Mouse (Mus musculus) lung, postnatal 0 days (tissue): ENCODE data around the gene Rhbdl3. TPM values are rescaled to one million over a fixed set of nuclear protein-coding genes. Genes with fewer than 3 reads are reported as not detected.

Experiments
- ATAC-seq: fragments of 200-750 bp; cut with Nextera tagmentation; 2 replicates; pipeline ENCODE4 v1.8.0; 2017; ENCODE audit warnings: moderate library complexity
- DNase-seq: peaks from one replicate; pipeline ENCODE4 v3.0.0-alpha.2; 2016; ENCODE audit warnings: low spot score
- H3K27ac ChIP-seq: fragments of 300-500 bp; sonication (generic); 2 replicates; pipeline ENCODE4 v1.5.1; 2014; ENCODE audit warnings: antibody characterized with exemption, mild to moderate bottlenecking, low read length, mixed read lengths
- H3K27me3 ChIP-seq: fragments of 300-500 bp; sonication (generic); replicated peaks from 2 replicates; pipeline ENCODE4 v1.6.1; 2014; ENCODE audit warnings: low read length, mixed read lengths; ENCODE audit not compliant: insufficient read depth
- H3K36me3 ChIP-seq: fragments of 300-500 bp; sonication (generic); 2 replicates; pipeline ENCODE4 v1.6.1; 2014; ENCODE audit warnings: low read length, mixed read lengths; ENCODE audit not compliant: insufficient read depth
- H3K4me1 ChIP-seq: fragments of 300-500 bp; sonication (generic); 2 replicates; pipeline ENCODE4 v1.6.1; 2014; ENCODE audit warnings: antibody characterized with exemption, low read depth, low read length, mixed read lengths; ENCODE audit not compliant: insufficient read depth
- H3K4me2 ChIP-seq: fragments of 300-500 bp; sonication (generic); replicated peaks from 2 replicates; pipeline ENCODE4 v1.6.1; 2014; ENCODE audit warnings: low read depth, mild to moderate bottlenecking, low read length, moderate library complexity, mixed read lengths
- H3K4me3 ChIP-seq: fragments of 300-500 bp; sonication (generic); 2 replicates; pipeline ENCODE4 v1.5.1; 2014; ENCODE audit warnings: low read depth, low read length
- H3K9ac ChIP-seq: fragments of 300-500 bp; sonication (generic); replicated peaks from 2 replicates; pipeline ENCODE4 v1.6.1; 2014; ENCODE audit warnings: low read depth, mild to moderate bottlenecking
- H3K9me3 ChIP-seq: fragments of 300-500 bp; sonication (generic); 2 replicates; pipeline ENCODE4 v1.6.1; 2016; ENCODE audit warnings: low read length, mixed read lengths
- CTCF ChIP-seq: IDR thresholded peaks from 2 replicates; pipeline ENCODE4 v1.5.1; 2016; ENCODE audit warnings: antibody characterized with exemption, mild to moderate bottlenecking
- EP300 ChIP-seq: IDR thresholded peaks from 2 replicates; pipeline ENCODE4 v1.6.1; 2016; ENCODE audit warnings: antibody characterized with exemption, mild to moderate bottlenecking, control low read depth
- WGBS: fragments of 180-500 bp; shearing (Covaris S2); extraction: QIAGEN DNeasy Blood & Tissue Kit; methylation state at CpG from one replicate; pipeline ENCODE4 v1.1.7; 2014; 5-methylcytosine and 5-hydroxymethylcytosine counted together
- polyA plus RNA-seq: library from polyadenylated mRNA; unstranded; fragments of >200 nt; fragmentation: Nextera tagmentation; extraction: Ambion mirVana; gene quantifications from 2 replicates; pipeline ENCODE4 v1.2.1, GENCODE M21; 2015

Rhbdl3 gene
- polyA plus RNA-seq, 1 experiment from 2014 or later, result 0.86 TPM

DNA sequence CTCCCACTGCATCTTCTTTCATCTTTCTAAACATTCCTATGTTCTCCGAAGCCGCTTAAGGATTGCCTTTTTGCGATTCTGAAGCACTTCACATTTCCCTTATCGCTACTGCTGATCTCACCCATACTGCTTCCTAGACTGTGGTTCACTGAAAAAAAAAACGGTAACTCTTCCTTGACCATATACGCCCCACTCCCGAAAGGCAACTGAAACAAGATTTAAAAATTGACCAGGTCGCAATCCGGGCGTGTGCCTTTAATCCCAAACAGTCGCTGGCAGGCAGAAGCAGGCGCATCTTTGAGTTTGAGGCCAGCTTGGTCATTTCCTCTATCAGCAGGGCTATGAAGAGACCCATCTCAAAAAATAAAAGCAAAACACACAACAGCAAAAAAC lies 81.9 kb downstream of the Rhbdl3 start:
- Histone ChIP-seq H3K9me3 (no peaks in the 10 kb centered on the region), H3K27ac (peak overlapping the region; percentile 93), H3K9ac (peak overlapping the region; percentile 92; the same call in 1 of the 2 replicates), H3K36me3 (0 out of 2 replicates have a peak, but pooled peaks cover 4% of the 10 kb centered on the region), H3K4me3 (peak overlapping the region; percentile 94), H3K4me2 (peak overlapping the region; percentile 68), H3K4me1 (peaks cover 13% of the 10 kb centered on the region; the same call in 1 of the 2 replicates), H3K27me3 (no peaks in the 10 kb centered on the region)
- DNase-seq (peak; percentile 61), ATAC-seq (peak; percentile 31)
- 3% methylated on average over 12 of the region's 12 CpGs for WGBS
- no peak for TF ChIP-seq CTCF
- TF ChIP-seq EP300, result no peak

DNA sequence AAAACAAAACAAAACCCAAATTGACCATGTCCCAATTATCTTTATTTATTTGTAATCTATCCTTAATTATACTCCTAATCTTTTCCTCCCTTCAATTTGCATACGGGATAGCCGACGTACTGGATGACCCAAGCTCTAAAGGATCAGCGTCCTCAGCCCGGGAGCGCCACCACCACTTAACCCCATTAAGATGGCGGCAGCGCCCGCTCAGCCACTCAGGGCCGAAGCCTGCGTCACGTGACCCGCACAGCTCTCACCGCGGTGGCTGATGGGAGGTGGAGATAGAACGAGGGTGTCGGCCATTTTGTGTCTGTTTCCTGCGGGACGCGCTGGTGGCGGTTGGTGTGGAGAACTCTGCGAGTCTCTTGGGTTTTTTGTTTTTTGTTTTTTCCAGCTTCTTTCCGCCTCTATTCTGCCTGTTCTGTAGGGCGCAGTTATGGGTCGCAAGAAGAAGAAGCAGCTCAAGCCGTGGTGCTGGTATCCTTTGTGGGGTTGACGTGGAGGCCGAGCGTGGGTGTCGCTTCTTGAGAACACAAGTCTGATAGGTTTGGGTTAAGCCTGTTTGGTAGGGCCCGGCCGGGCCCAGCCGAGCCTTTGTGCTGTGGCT lies 82.4 kb downstream of the Rhbdl3 start, which contains the start of gene Zfp207:
Gene Zfp207, plus strand, starts transcription at position 261 of the 607 bp plus-strand sequence.
- H3K36me3 ChIP-seq, result peaks cover 7% of the 10 kb centered on the region; the same call in 1 of the 2 replicates
- H3K27ac ChIP-seq, result peak within 1 kb of the TSS; percentile 93
- H3K4me3 ChIP-seq, result peak within 1 kb of the TSS; percentile 94
- DNase-seq (peak; percentile 99), ATAC-seq (peak; percentile 98)
- peak within 1 kb of the TSS; percentile 68 for H3K4me2 ChIP-seq
- peak within 1 kb of the TSS; percentile 92 for H3K9ac ChIP-seq
- no peak for TF ChIP-seq EP300
- peak; percentile 22; the same call in 1 of the 2 replicates for TF ChIP-seq CTCF
- H3K4me1 ChIP-seq, result peaks cover 13% of the 10 kb centered on the region; the same call in 1 of the 2 replicates
- WGBS, result 2% methylated on average over 33 of the region's 33 CpGs
- H3K27me3 ChIP-seq, result no peaks in the 10 kb centered on the region
- H3K9me3 ChIP-seq, result no peaks in the 10 kb centered on the region

DNA sequence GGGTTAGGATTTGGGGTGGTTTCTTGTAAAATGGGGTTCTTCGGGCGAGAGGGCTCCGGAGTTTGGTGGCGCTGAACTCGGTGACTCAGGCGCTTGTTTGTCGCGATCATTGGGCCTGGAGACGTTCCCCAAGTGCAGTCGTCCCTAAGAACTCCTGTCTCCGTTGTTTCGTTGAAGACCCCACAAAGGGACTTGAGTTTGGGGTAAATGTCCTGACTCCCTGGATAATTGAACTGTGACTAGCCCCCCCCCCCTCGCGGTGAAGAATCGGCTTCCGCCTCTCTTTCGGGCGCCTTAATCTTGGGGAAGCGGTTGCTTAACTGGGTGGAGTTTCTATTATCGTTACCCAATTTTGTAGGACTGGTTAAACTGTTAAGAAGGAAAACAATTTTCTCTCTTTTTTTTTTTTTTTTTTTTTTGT lies 82.9 kb downstream of the Rhbdl3 start:
- Histone ChIP-seq H3K4me3 (peak overlapping the region; percentile 94), H3K9me3 (no peaks in the 10 kb centered on the region), H3K36me3 (peaks cover 12% of the 10 kb centered on the region; the same call in 1 of the 2 replicates), H3K27me3 (no peaks in the 10 kb centered on the region), H3K4me2 (peak overlapping the region; percentile 68), H3K9ac (peak overlapping the region; percentile 92), H3K4me1 (peaks cover 13% of the 10 kb centered on the region; the same call in 1 of the 2 replicates), H3K27ac (peak overlapping the region; percentile 93)
- DNase-seq (peak; percentile 77), ATAC-seq (peak; percentile 26)
- TF ChIP-seq CTCF (no peak), EP300 (no peak)
- under 1% methylated on average over 20 of the region's 20 CpGs for WGBS

DNA sequence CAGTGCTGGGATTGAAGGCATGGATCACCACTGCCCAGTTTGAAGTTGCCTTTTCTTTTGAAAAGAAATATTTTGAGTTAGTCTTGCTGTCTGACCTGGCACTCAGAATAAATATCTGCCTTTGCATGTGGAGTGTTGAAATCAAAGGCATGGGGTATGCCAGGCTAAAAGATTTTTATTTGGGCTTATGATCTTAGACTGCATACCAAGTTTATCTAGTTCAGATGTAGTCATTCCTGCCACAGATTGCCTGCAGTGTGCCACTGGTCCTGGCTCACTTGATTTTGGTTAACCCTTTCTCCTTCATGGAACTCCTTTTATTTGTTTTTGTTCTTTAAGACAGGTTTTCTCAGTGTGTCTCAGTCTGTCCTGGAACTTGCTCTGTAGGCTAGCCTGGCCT lies 83.7 kb downstream of the Rhbdl3 start:
- Histone ChIP-seq H3K4me3 (peak overlapping the region; percentile 94), H3K4me2 (peak overlapping the region; percentile 68), H3K27me3 (no peaks in the 10 kb centered on the region), H3K36me3 (peaks cover 17% of the 10 kb centered on the region; the same call in 1 of the 2 replicates), H3K27ac (0 out of 2 replicates have a peak overlapping the region, but pooled peaks have one; percentile 33), H3K4me1 (peaks cover 13% of the 10 kb centered on the region; the same call in 1 of the 2 replicates), H3K9me3 (no peaks in the 10 kb centered on the region), H3K9ac (peak overlapping the region; percentile 24; the same call in 1 of the 2 replicates)
- no peak for ATAC-seq
- peak; percentile 16 for DNase-seq
- TF ChIP-seq CTCF (no peak), EP300 (no peak)

DNA sequence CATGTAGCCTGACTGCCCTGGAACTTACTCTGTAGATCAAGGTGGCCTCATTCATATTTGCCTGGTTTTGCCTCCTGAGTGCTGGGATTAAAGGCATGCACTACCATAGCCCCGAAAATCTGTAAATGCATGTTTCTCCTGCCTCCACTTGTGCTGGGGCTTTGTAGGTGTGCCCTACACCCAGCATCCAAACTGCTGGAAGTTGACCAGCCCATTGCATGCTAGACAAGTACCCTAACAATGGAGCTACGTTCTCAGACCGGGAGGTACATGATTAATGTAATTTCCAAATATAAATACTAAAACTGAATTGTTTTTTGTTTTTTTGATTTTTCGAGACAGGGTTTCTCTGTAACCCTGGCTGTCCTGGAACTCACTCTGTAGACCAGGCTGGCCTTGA lies 84.3 kb downstream of the Rhbdl3 start:
- WGBS, result 12% methylated on average over 4 of the region's 4 CpGs
- Histone ChIP-seq H3K4me2 (peak overlapping the region; percentile 68), H3K36me3 (peaks cover 17% of the 10 kb centered on the region; the same call in 1 of the 2 replicates), H3K27ac (no peak overlapping the region), H3K4me1 (peaks cover 13% of the 10 kb centered on the region; the same call in 1 of the 2 replicates), H3K27me3 (no peaks in the 10 kb centered on the region), H3K4me3 (peak overlapping the region; percentile 94), H3K9me3 (no peaks in the 10 kb centered on the region), H3K9ac (0 out of 2 replicates have a peak overlapping the region, but pooled peaks have one; percentile 24)
- TF ChIP-seq EP300, result no peak
- TF ChIP-seq CTCF, result no peak
- no peak for ATAC-seq
- DNase-seq, result no peak

DNA sequence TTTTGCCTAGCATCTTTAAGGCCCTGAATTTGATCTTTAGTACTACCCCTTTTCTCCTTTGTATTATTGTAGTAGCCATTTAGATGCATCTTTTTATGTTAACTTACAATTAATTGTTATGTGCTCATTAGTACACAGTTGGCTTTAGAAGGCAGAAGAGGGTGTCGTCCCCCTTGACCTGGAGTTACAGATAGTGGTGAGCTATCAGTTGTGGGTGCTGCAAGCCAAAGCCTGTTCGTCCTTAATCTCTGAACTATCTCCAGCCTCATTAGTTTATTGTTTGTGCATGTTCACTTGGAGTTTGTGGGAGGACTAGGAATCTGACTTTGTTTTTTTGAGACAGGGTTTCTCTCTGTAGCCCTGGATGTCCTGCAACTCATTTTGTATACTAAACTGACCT lies 86.1 kb downstream of the Rhbdl3 start:
- H3K9ac ChIP-seq, result no peak overlapping the region
- no peaks in the 10 kb centered on the region for H3K9me3 ChIP-seq
- no peak overlapping the region for H3K4me2 ChIP-seq
- no peak for TF ChIP-seq CTCF
- TF ChIP-seq EP300, result no peak
- no peaks in the 10 kb centered on the region for H3K27me3 ChIP-seq
- H3K4me1 ChIP-seq, result peaks cover 13% of the 10 kb centered on the region; the same call in 1 of the 2 replicates
- peaks cover 28% of the 10 kb centered on the region; the same call in 1 of the 2 replicates for H3K36me3 ChIP-seq
- H3K27ac ChIP-seq, result no peak overlapping the region
- no peak for DNase-seq
- no peak for ATAC-seq
- H3K4me3 ChIP-seq, result no peak overlapping the region
- WGBS, result 66% methylated on average over 2 of the region's 2 CpGs
